Mouse (Mus musculus) liver, postnatal 0 days (tissue): ENCODE measurements at regions not wholly inside any gene's neighbourhood (a gene's known extent, or its start where the extent isn't known, plus 50 kb on each side); places are given as distances from the start of the nearest gene placed in this dataset.

Experiments used
- ATAC-seq: fragments of 200-750 bp; cut with Nextera tagmentation; 2 replicates; pipeline ENCODE4 v1.8.0; 2017; ENCODE audit warnings: mild to moderate bottlenecking, moderate library complexity
- DNase-seq: peaks from one replicate; pipeline ENCODE4 v3.0.0-alpha.2; 2016
- H3K27ac ChIP-seq: fragments of 300-500 bp; sonication (generic); 2 replicates; pipeline ENCODE4 v1.5.1; 2014; ENCODE audit warnings: antibody characterized with exemption, moderate library complexity, mild to moderate bottlenecking, low read depth
- H3K27me3 ChIP-seq: fragments of 300-500 bp; sonication (generic); 2 replicates; pipeline ENCODE4 v1.6.1; 2014; ENCODE audit warnings: low read length, control low read depth, mixed read lengths; ENCODE audit not compliant: insufficient read depth
- H3K36me3 ChIP-seq: fragments of 300-500 bp; sonication (generic); replicated peaks from 2 replicates; pipeline ENCODE4 v1.6.1; 2014; ENCODE audit warnings: mild to moderate bottlenecking, control low read depth, low read length, moderate library complexity, mixed read lengths; ENCODE audit not compliant: insufficient read depth
- H3K4me1 ChIP-seq: fragments of 300-500 bp; sonication (generic); 2 replicates; pipeline ENCODE4 v1.6.1; 2014; ENCODE audit warnings: antibody characterized with exemption, mild to moderate bottlenecking, control low read depth; ENCODE audit not compliant: insufficient read depth
- H3K4me2 ChIP-seq: fragments of 300-500 bp; sonication (generic); 2 replicates; pipeline ENCODE4 v1.6.1; 2014; ENCODE audit warnings: low read depth, mild to moderate bottlenecking, low read length, moderate library complexity, mixed read lengths
- H3K4me3 ChIP-seq: fragments of 300-500 bp; sonication (generic); 2 replicates; pipeline ENCODE4 v1.5.1; 2014; ENCODE audit warnings: low read depth, low read length
- H3K9ac ChIP-seq: fragments of 300-500 bp; sonication (generic); replicated peaks from 2 replicates; pipeline ENCODE4 v1.6.1; 2014; ENCODE audit warnings: mild to moderate bottlenecking, moderate library complexity
- H3K9me3 ChIP-seq: fragments of 300-500 bp; sonication (generic); 2 replicates; pipeline ENCODE4 v1.6.1; 2016; ENCODE audit warnings: mild to moderate bottlenecking, control low read depth, low read length, mixed read lengths
- CTCF ChIP-seq: sonication (generic); IDR thresholded peaks from 2 replicates; pipeline ENCODE4 v1.5.1; 2016; ENCODE audit warnings: antibody characterized with exemption, low read depth
- EP300 ChIP-seq: IDR thresholded peaks from 2 replicates; pipeline ENCODE4 v1.6.1; 2016; ENCODE audit warnings: antibody characterized with exemption, low read depth, mild to moderate bottlenecking
- WGBS: fragments of 180-500 bp; shearing (Covaris S2); extraction: QIAGEN DNeasy Blood & Tissue Kit; methylation state at CpG from one replicate; pipeline ENCODE4 v1.1.7; 2014; ENCODE audit not compliant: insufficient replicate concordance; 5-methylcytosine and 5-hydroxymethylcytosine counted together

- H3K27me3 ChIP-seq: no peaks in the 10 kb centered on the region
- H3K4me3 ChIP-seq: no peak overlapping the region
- no peak for TF ChIP-seq CTCF
- TF ChIP-seq EP300: no peak
- H3K36me3 ChIP-seq: no peaks in the 10 kb centered on the region
- 60% methylated on average over 25 of the region's 25 CpGs for WGBS
- H3K27ac ChIP-seq: no peak overlapping the region
- DNase-seq (no peak), ATAC-seq (no peak)
- H3K4me2 ChIP-seq: no peak overlapping the region
- no peak overlapping the region for H3K9ac ChIP-seq
- no peaks in the 10 kb centered on the region for H3K9me3 ChIP-seq
- H3K4me1 ChIP-seq: peaks cover 6% of the 10 kb centered on the region; the same call in 1 of the 2 replicates
Observed at GRCm38 (mm10) chr1:64337619-64338574, 194.5 kb upstream of the Creb1 start.

GRCm38 (mm10) chr1:64331566-64331965, 200.9 kb upstream of the Creb1 start:
- Histone ChIP-seq H3K4me3 (no peak overlapping the region), H3K27ac (no peak overlapping the region), H3K4me1 (no peaks in the 10 kb centered on the region), H3K36me3 (no peaks in the 10 kb centered on the region), H3K27me3 (no peaks in the 10 kb centered on the region), H3K9me3 (no peaks in the 10 kb centered on the region), H3K4me2 (no peak overlapping the region), H3K9ac (no peak overlapping the region)
- no peak for DNase-seq
- TF ChIP-seq EP300 (no peak), CTCF (no peak)
- no peak for ATAC-seq
- 68% methylated on average over 2 of the region's 2 CpGs for WGBS

DNA sequence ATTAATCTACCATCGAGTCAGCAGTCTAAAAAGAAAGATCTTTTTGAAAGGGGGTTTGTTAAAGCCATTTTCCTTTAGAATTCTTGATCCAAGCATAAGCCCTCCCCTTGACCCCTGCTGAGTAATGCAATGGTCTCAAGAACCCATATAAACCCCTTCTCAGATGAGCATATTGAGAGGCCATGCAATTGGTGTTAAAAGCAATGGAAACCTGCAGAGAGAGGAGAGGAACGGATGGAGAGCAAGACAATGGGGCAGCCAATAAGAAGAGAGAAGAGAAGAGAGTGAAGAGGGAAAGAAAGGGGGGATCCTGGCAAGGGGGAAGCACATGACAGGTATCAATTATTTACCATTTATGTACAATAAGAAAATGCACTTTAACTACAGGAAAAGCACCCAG, 201.7 kb upstream of the Creb1 start:
- no peak for DNase-seq
- Histone ChIP-seq H3K9me3 (no peaks in the 10 kb centered on the region), H3K36me3 (no peaks in the 10 kb centered on the region), H3K4me2 (no peak overlapping the region), H3K4me1 (no peaks in the 10 kb centered on the region), H3K27ac (no peak overlapping the region), H3K4me3 (no peak overlapping the region), H3K27me3 (no peaks in the 10 kb centered on the region), H3K9ac (no peak overlapping the region)
- TF ChIP-seq CTCF (no peak), EP300 (no peak)
- WGBS: 63% methylated on average over 2 of the region's 2 CpGs
- ATAC-seq: no peak

DNA sequence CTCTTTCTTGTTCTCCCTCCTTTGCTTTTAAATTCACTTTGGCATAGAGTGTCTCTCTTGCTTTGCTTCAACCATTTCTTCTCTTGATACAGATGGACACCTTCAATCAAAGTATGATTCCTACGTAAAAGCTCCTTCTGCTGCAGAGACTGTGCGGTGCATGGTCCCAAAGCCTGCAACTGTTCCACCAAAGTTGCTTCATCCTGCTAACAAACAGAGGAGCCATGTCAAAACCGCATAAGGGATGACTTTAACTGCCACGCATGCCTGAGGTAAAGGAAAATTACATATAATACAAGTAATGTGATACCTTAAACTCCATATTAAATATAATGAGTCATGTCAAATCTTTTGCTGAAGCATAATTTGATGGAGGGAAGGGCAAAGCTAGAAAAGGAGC, 200.1 kb upstream of the Klf7 start:
- DNase-seq (no peak), ATAC-seq (no peak)
- Histone ChIP-seq H3K9me3 (no peaks in the 10 kb centered on the region), H3K27ac (no peak overlapping the region), H3K36me3 (no peaks in the 10 kb centered on the region), H3K4me2 (no peak overlapping the region), H3K4me3 (no peak overlapping the region), H3K9ac (no peak overlapping the region), H3K4me1 (no peaks in the 10 kb centered on the region), H3K27me3 (no peaks in the 10 kb centered on the region)
- 82% methylated on average over 4 of the region's 4 CpGs for WGBS
- TF ChIP-seq EP300: no peak
- TF ChIP-seq CTCF: no peak

- 59% methylated on average over 3 of the region's 3 CpGs for WGBS
- Histone ChIP-seq H3K27me3 (no peaks in the 10 kb centered on the region), H3K4me3 (no peak overlapping the region), H3K4me2 (no peak overlapping the region), H3K9ac (no peak overlapping the region), H3K9me3 (no peaks in the 10 kb centered on the region), H3K36me3 (no peaks in the 10 kb centered on the region), H3K27ac (no peak overlapping the region), H3K4me1 (no peaks in the 10 kb centered on the region)
- ATAC-seq (no peak), DNase-seq (no peak)
- no peak for TF ChIP-seq CTCF
- TF ChIP-seq EP300: no peak
Observed at GRCm38 (mm10) chr1:64319155-64319582, 197.1 kb upstream of the Klf7 start.

DNA sequence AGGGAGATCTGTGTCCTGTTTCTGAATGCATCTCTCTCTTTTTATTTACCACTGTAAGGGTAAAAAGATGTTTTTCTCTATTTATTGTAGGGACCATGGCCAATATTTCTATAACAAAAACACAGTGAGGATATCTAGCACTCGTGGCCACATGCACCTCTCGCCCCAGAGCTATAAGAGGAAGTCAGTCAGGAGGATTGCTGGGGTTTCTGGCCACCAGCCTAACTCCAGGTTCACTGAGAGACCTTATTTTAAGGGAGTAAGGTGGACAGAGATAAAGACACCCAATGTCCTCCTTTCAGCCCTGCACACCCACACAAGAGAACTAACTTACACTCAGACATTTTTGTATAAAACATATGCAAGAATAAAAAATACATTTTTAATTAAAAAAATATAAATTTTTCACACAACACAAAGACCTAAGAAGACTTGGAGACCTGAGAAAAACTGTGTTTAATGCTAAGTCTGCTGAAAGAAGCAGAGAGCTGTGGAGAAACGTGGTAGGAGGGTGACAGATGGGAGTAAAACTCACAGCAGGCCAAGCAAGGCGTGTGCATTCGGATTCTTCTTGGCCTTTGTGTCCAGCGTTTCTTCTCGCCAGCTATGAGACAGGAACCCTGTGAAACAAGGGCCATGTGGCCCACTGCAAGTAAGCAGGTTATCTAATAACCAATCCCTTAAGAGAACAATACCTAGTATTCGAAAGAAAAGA, 196.5 kb upstream of the Klf7 start:
- no peak for ATAC-seq
- no peaks in the 10 kb centered on the region for H3K4me1 ChIP-seq
- whole genome bisulfite sequencing: 56% methylated on average over 8 of the region's 8 CpGs
- no peak for TF ChIP-seq CTCF
- no peak for TF ChIP-seq EP300
- H3K4me2 ChIP-seq: no peak overlapping the region
- no peak for DNase-seq
- H3K27me3 ChIP-seq: no peaks in the 10 kb centered on the region
- H3K9ac ChIP-seq: no peak overlapping the region
- H3K36me3 ChIP-seq: no peaks in the 10 kb centered on the region
- no peak overlapping the region for H3K27ac ChIP-seq
- H3K9me3 ChIP-seq: no peaks in the 10 kb centered on the region
- no peak overlapping the region for H3K4me3 ChIP-seq
